ENCODE assay signal across 25 mouse cellular contexts in the genomic region with DNA sequence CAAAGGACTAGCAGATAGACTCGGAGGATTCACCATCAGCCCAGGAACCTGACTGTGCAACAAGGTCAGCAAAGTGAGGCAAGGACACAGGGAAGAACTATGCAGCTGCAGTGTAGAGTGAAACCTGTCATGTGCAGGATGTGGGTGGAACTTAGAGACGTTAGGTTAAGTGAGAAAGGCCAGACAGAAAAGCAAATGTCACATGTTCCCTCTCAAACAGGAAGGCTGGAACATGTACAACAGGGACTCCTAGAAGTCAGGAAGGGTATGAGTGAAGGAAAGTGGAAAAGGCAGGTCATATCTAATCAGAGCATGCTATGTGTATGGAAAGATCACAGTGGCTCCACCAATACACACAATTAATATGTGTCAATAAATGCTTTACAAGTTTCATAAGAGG.
DNase-seq lines count a peak whose midpoint lies in the region; ATAC-seq lines count a peak whose summit lies in the region.
"Had no signal": no experiment of that assay in that cellular context is flagged by ENCODE, and none has a peak within 500 bp of the region (broad histone marks: within the 10 kb centered on the region; RNA-seq: fewer than 3 reads in every experiment).

No protein-coding gene starts in this region.

- peaks cover 25% of the 10 kb centered on the region for H3K4me1 ChIP-seq in heart, embryonic 10.5 days
- H3K4me1 ChIP-seq in heart, embryonic 13.5 days, result peaks cover 33% of the 10 kb centered on the region
- H3K4me1 ChIP-seq in heart, embryonic 16.5 days (ENCODE audit: control insufficient read depth, insufficient read depth, low read length), result peaks cover 8% of the 10 kb centered on the region
- H3K4me1 ChIP-seq: forebrain, embryonic 10.5 days; forebrain, embryonic 13.5 days had no signal

- no peaks in the 10 kb centered on the region for H3K27me3 ChIP-seq in heart, embryonic 10.5 days (ENCODE audit: insufficient read depth, poor library complexity, severe bottlenecking)
- H3K27me3 ChIP-seq in heart, embryonic 13.5 days (replicated peaks), result peaks cover 8% of the 10 kb centered on the region; the same call in 1 of the 2 replicates
- H3K27me3 ChIP-seq in heart, embryonic 16.5 days (ENCODE audit: control insufficient read depth, insufficient read depth, low read length), result no peaks in the 10 kb centered on the region
- H3K27me3 ChIP-seq: forebrain, embryonic 13.5 days; Patski had no signal

- ATAC-seq in heart, embryonic 13.5 days (ENCODE audit: extremely low read depth, insufficient number of reproducible peaks, low FRiP score, low TSS enrichment), result 0 out of 2 replicates have a peak, but pooled peaks have one; percentile 48
- peak; percentile 45 for ATAC-seq in heart, embryonic 16.5 days (replicated peaks; ENCODE audit: extremely low read depth, insufficient read depth, low FRiP score)
- ATAC-seq: forebrain, embryonic 13.5 days; forebrain, embryonic 16.5 days; hindbrain, postnatal 0 days; inflammation-experienced regulatory T-cells, adult 6 months; intestine, embryonic 16.5 days; Patski had no signal

- peak overlapping the region; percentile 9; the same call in 1 of the 2 replicates for H3K27ac ChIP-seq in heart, embryonic 10.5 days
- H3K27ac ChIP-seq in heart, embryonic 13.5 days (replicated peaks), result peak overlapping the region; percentile 46
- H3K27ac ChIP-seq in heart, embryonic 16.5 days (ENCODE audit: low read length), result no peak overlapping the region
- H3K27ac ChIP-seq: forebrain, embryonic 10.5 days; forebrain, embryonic 13.5 days; hindbrain, embryonic 14.5 days; hindbrain, postnatal 0 days had no signal

- no peak overlapping the region for H3K4me3 ChIP-seq in heart, embryonic 10.5 days
- no peak overlapping the region for H3K4me3 ChIP-seq in heart, embryonic 13.5 days
- H3K4me3 ChIP-seq in heart, embryonic 16.5 days (ENCODE audit: low read length), result no peak overlapping the region
- H3K4me3 ChIP-seq: forebrain, embryonic 10.5 days; forebrain, embryonic 13.5 days had no signal

- H3K4me2 ChIP-seq in heart, embryonic 13.5 days, result no peak overlapping the region
- H3K4me2 ChIP-seq in heart, embryonic 16.5 days (ENCODE audit: low read depth, low read length), result no peak overlapping the region
- H3K4me2 ChIP-seq: forebrain, embryonic 13.5 days; hindbrain, embryonic 14.5 days had no signal

- no peak overlapping the region for H3K9ac ChIP-seq in heart, embryonic 13.5 days
- no peak overlapping the region for H3K9ac ChIP-seq in heart, embryonic 16.5 days (ENCODE audit: low read length)
- H3K9ac ChIP-seq: forebrain, embryonic 13.5 days; hindbrain, embryonic 14.5 days had no signal

- H3K36me3 ChIP-seq in heart, embryonic 10.5 days, result no peaks in the 10 kb centered on the region
- no peaks in the 10 kb centered on the region for H3K36me3 ChIP-seq in heart, embryonic 13.5 days
- no peaks in the 10 kb centered on the region for H3K36me3 ChIP-seq in heart, embryonic 16.5 days (ENCODE audit: control insufficient read depth, insufficient read depth)
- H3K36me3 ChIP-seq: forebrain, embryonic 10.5 days; G1E had no signal

- H3K9me3 ChIP-seq in heart, embryonic 10.5 days, result no peaks in the 10 kb centered on the region
- H3K9me3 ChIP-seq in heart, embryonic 13.5 days, result no peaks in the 10 kb centered on the region
- no peaks in the 10 kb centered on the region for H3K9me3 ChIP-seq in heart, embryonic 16.5 days (replicated peaks; ENCODE audit: control insufficient read depth, low read length)
- H3K9me3 ChIP-seq: forebrain, embryonic 10.5 days; forebrain, embryonic 13.5 days; G1E had no signal

- 13% methylated on average over 2 of the region's 2 CpGs for WGBS in heart, embryonic 10.5 days
- 7% methylated on average over 2 of the region's 2 CpGs for whole genome bisulfite sequencing in heart, embryonic 13.5 days
- WGBS in heart, embryonic 16.5 days, result 18% methylated on average over 2 of the region's 2 CpGs

- intact Hi-C loops in heart, postnatal 36 days (cut with DNase I), result loop anchor here (10.0 kb wide), 1 partner anchor 352 kb away; no protein-coding TSS in a partner anchor
- intact Hi-C loops in heart, postnatal 25 days (cut with DNase I), result no loop called here
- intact Hi-C loops in heart, postnatal 10 days (cut with DNase I), result no loop called here

- no peak for DNase-seq in heart, embryonic 10.5 days (ENCODE audit: low spot score)
- no peak for DNase-seq in heart, postnatal 36 days
- DNase-seq in heart, postnatal 25 days (ENCODE audit: low spot score), result no peak
- no peak for DNase-seq in heart, postnatal 10 days
- DNase-seq: adrenal gland, postnatal 10 days; adrenal gland, postnatal 36 days; B cell, adult 2 months; cerebellum, adult 18-20 months; cerebellum, adult 9-10 months; cerebellum, postnatal 14 days; gastrocnemius, postnatal 10 days; gastrocnemius, postnatal 36 days; kidney, adult 18-20 months; kidney, adult 9 months had no signal
